Mouse (Mus musculus): ENCODE measurements around the gene Foxn4.

Foxn4 gene

GRCm38 (mm10) chr5:114273693-114274402, at the start of gene Foxn4:
Gene Foxn4, minus strand, starts transcription at chr5:114273807.
- DNase-seq (ENCODE audit: extremely low spot score, low spot score): peak; percentile 54

- DNase-seq (ENCODE audit: extremely low spot score, low spot score): no peak
These were observed 49.6 kb upstream of the Foxn4 start for GRCm38 (mm10) chr5:114323105-114323790.

- no peak for DNase-seq (ENCODE audit: extremely low spot score, low spot score)
These were observed 36.1 kb upstream of the Foxn4 start for GRCm38 (mm10) chr5:114309680-114310036.

GRCm38 (mm10) chr5:114308765-114309679, 35.4 kb upstream of the Foxn4 start:
- DNase-seq (ENCODE audit: extremely low spot score, low spot score): no peak

- no peak for DNase-seq (ENCODE audit: extremely low spot score, low spot score)
These were observed 32.9 kb upstream of the Foxn4 start for GRCm38 (mm10) chr5:114306496-114306895.

- DNase-seq (ENCODE audit: extremely low spot score, low spot score): no peak
These were observed 29.6 kb upstream of the Foxn4 start for GRCm38 (mm10) chr5:114303166-114303565.

GRCm38 (mm10) chr5:114299883-114300610, 26.4 kb upstream of the Foxn4 start:
- DNase-seq (ENCODE audit: extremely low spot score, low spot score): no peak

- DNase-seq (ENCODE audit: extremely low spot score, low spot score): no peak
These were observed 25.7 kb upstream of the Foxn4 start for GRCm38 (mm10) chr5:114299156-114299855.

- no peak for DNase-seq (ENCODE audit: extremely low spot score, low spot score)
These were observed 24.7 kb upstream of the Foxn4 start for GRCm38 (mm10) chr5:114298212-114298894.

- no peak for DNase-seq (ENCODE audit: extremely low spot score, low spot score)
These were observed 23.4 kb upstream of the Foxn4 start for GRCm38 (mm10) chr5:114296693-114297631.

- no peak for DNase-seq (ENCODE audit: extremely low spot score, low spot score)
These were observed 16.4 kb upstream of the Foxn4 start for GRCm38 (mm10) chr5:114290004-114290403.

- DNase-seq (ENCODE audit: extremely low spot score, low spot score): no peak
These were observed 15.3 kb upstream of the Foxn4 start, which contains the start of gene Myo1h for GRCm38 (mm10) chr5:114288874-114289273. Gene Myo1h, plus strand, starts transcription at chr5:114289166.

- DNase-seq (ENCODE audit: extremely low spot score, low spot score): no peak
These were observed 14.8 kb upstream of the Foxn4 start for GRCm38 (mm10) chr5:114288396-114288795.

- DNase-seq (ENCODE audit: extremely low spot score, low spot score): no peak
These were observed 13.4 kb upstream of the Foxn4 start for GRCm38 (mm10) chr5:114286872-114287571.

GRCm38 (mm10) chr5:114286102-114286501, 12.5 kb upstream of the Foxn4 start:
- DNase-seq (ENCODE audit: extremely low spot score, low spot score): no peak

- DNase-seq (ENCODE audit: extremely low spot score, low spot score): no peak
These were observed 11.7 kb upstream of the Foxn4 start for GRCm38 (mm10) chr5:114285398-114285700.

- no peak for DNase-seq (ENCODE audit: extremely low spot score, low spot score)
These were observed 11.2 kb upstream of the Foxn4 start for GRCm38 (mm10) chr5:114284604-114285397.

GRCm38 (mm10) chr5:114282346-114282745, 8.7 kb upstream of the Foxn4 start:
- no peak for DNase-seq (ENCODE audit: extremely low spot score, low spot score)

All from neural tube, embryonic 10.5 days (tissue).